Mouse (Mus musculus) lung, adult 18-20 months (tissue): ENCODE data around the gene Kctd4.

Source experiments
- DNase-seq, 2 experiments: peaks; one replicate each; pipeline ENCODE4 v3.0.0; 2022; ENCODE audit warnings: mixed read lengths in 2 of 2

Gene Kctd4

GRCm38 (mm10) chr14:75992371-75992770 is 37.6 kb downstream of the Kctd4 start:
- DNase-seq: no peak

DNA sequence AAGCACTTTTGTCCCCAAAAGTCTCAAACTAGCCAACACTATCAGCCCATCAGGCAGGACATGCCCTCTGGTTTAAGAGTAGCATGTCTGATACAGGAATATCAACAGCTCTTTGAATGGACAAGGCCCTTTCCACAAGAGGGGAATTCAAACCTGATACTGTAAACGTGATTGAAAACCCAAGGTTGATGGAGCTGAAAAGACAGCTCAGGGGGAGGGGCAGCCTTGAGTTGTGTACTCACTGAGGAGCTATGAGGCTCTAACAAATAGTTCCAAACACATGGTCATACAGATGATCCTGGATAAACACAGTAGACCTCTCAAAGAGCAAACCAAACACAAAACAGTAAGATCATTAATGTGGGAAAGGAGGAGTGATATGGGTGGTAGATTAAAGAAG is 43.3 kb downstream of the Kctd4 start:
- DNase-seq: no peak

DNA sequence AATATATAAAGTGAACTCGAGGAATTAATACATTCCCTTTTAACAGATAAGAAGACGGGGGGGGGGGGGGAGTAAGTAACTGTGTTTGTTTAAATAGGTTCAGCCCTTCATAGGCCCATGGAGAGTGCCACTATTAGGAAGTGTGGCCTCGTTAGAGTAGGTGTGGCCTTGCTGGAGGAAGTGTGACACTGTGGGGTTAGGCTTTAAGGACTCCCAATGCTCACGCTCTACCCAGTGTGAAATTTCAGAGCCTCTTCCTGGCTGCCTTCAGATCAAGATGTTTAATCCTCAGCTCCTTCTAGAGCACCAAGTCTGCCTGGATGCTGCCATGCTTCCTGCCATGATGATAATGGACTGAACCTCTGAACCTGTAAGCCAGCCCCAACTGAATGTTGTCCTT is 47.0 kb downstream of the Kctd4 start:
- DNase-seq: no peak

- no peak for DNase-seq
Measured at GRCm38 (mm10) chr14:76005011-76005410, 50.2 kb downstream of the Kctd4 start.

GRCm38 (mm10) chr14:76008174-76008573 is 53.4 kb downstream of the Kctd4 start:
- DNase-seq: no peak

DNA sequence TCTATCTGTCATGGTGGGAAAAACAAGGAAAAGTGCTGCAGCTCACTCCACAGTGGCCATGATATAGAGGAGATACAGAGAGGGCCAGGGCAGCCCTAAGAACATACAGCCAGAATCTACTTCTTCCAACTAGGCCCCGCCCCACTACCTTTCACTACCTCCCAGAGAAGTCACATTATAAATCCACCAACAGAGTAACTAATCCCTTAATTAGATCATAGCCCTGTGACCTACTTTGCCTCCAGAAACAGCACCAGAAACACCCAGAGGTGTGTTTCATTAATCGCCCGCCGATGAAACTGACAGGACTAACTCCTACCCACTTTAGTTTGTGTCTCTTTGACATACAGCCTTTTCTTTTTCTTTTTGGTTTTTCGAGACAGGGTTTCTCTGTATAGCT is 54.4 kb downstream of the Kctd4 start:
- DNase-seq: no peak

- peak; percentile 93 to 94 for DNase-seq
Measured at GRCm38 (mm10) chr14:76010102-76011061, 55.6 kb downstream of the Kctd4 start, which contains the start of gene Gtf2f2. Gene Gtf2f2, minus strand, starts transcription at chr14:76010865.

DNA sequence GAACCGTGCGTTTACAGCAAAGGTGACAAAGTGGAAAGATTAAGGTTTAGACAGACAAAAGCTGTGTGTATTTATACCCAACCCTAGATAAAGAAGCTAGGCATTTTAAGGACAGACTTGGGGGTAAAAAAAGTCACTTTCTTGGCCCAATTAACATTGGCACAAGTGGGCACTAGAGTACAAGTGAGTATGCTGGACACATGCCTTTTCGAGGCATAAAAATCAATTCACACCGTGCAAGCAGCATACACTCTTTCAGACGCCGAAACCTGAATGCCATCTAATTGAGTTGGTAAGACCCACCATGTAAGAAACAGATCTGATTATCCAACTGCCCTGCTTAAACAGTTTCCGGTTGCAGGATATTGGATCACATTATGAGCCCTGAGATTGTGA is 56.3 kb downstream of the Kctd4 start:
- DNase-seq: no peak

GRCm38 (mm10) chr14:76014331-76014730 is 59.5 kb downstream of the Kctd4 start:
- no peak for DNase-seq
